Mouse (Mus musculus) embryonic fibroblast, embryonic 13.5 days (primary cell): ENCODE results near the gene Odf2.

Source experiments
- CTCF ChIP-seq: IDR thresholded peaks from 2 replicates; pipeline ENCODE4 v1.5.1; 2011; ENCODE audit warnings: mild to moderate bottlenecking, control low read depth, low read length, moderate library complexity, borderline replicate concordance; ENCODE audit not compliant: insufficient read depth
- POLR2A ChIP-seq: IDR thresholded peaks from 2 replicates; pipeline ENCODE4 v1.6.1; 2011; ENCODE audit warnings: low read depth, mild to moderate bottlenecking, control low read depth, low read length, moderate library complexity

DNA sequence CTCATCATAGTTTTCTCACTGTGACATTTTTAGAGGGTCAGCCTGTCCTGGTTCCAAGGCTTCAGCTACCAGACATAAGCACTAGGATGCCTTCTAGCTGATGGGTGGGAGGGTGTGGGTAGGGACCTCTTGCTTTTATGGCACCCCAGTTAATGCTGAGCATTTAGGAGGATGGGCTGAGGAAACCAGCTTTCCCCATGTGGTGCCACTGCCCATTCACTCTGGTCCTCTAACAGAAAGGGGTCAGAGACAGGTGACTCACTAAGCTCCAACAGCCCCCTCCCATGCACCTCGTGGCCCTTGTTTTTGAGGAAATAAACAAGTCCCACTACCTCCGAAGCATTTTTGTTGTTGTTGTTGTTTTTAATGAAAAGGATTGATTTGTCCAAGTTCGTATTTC, 44.4 kb upstream of the Odf2 start:
- TF ChIP-seq CTCF (no peak), POLR2A (no peak)
